Mouse (Mus musculus): ENCODE measurements at regions not wholly inside any gene's neighbourhood (a gene's known extent, or its start where the extent isn't known, plus 50 kb on each side); places are given as distances from the start of the nearest gene placed in this dataset.

- DNase-seq: no peak
- intact Hi-C loops (cut with DNase I): loop anchor here (10.0 kb wide), 1 partner anchor 282 kb away; no protein-coding TSS in a partner anchor
These were observed 66.8 kb upstream of the C2cd4b start for GRCm38 (mm10) chr9:67692396-67692795.

GRCm38 (mm10) chr9:67693716-67694115 is 65.5 kb upstream of the C2cd4b start:
- DNase-seq: no peak
- intact Hi-C loops (cut with DNase I): loop anchor here (10.0 kb wide), 1 partner anchor 281 kb away; no protein-coding TSS in a partner anchor

GRCm38 (mm10) chr9:67698796-67699195 is 60.4 kb upstream of the C2cd4b start:
- intact Hi-C loops (cut with DNase I): loop anchor here (10.0 kb wide), 1 partner anchor 276 kb away; no protein-coding TSS in a partner anchor
- DNase-seq: no peak

- DNase-seq: peak; percentile 23 to 34
- intact Hi-C loops (cut with DNase I): loop anchor here (10.0 kb wide), 1 partner anchor 275 kb away; no protein-coding TSS in a partner anchor
These were observed 59.2 kb upstream of the C2cd4b start for GRCm38 (mm10) chr9:67699846-67700579.

- no peak for DNase-seq
- intact Hi-C loops (cut with DNase I): no loop called here
These were observed 50.8 kb upstream of the C2cd4b start for GRCm38 (mm10) chr9:67708246-67708960.

Measured in gastrocnemius, postnatal 36 days (tissue).